Mouse (Mus musculus): ENCODE measurements at regions not wholly inside any gene's neighbourhood (a gene's known extent, or its start where the extent isn't known, plus 50 kb on each side); places are given as distances from the start of the nearest gene placed in this dataset.

GRCm38 (mm10) chr12:52409221-52409620, 94.6 kb upstream of the Arhgap5 start:
- Histone ChIP-seq H3K4me2 (no peak overlapping the region), H3K4me1 (peaks cover 7% of the 10 kb centered on the region; the same call in 1 of the 2 replicates), H3K9ac (no peak overlapping the region), H3K27ac (no peak overlapping the region), H3K36me3 (replicated peaks) (no peaks in the 10 kb centered on the region), H3K9me3 (no peaks in the 10 kb centered on the region), H3K4me3 (no peak overlapping the region), H3K27me3 (replicated peaks) (no peaks in the 10 kb centered on the region)
- WGBS, result 87% methylated on average over 3 of the region's 3 CpGs
- no peak for ATAC-seq (replicated peaks)

- WGBS, result 79% methylated on average over 4 of the region's 4 CpGs
- peaks cover 7% of the 10 kb centered on the region; the same call in 1 of the 2 replicates for H3K4me1 ChIP-seq
- no peak overlapping the region for H3K9ac ChIP-seq
- no peaks in the 10 kb centered on the region for H3K36me3 ChIP-seq (replicated peaks)
- no peak overlapping the region for H3K4me2 ChIP-seq
- ATAC-seq (replicated peaks), result no peak
- H3K27me3 ChIP-seq (replicated peaks), result no peaks in the 10 kb centered on the region
- H3K4me3 ChIP-seq, result no peak overlapping the region
- H3K9me3 ChIP-seq, result no peaks in the 10 kb centered on the region
- H3K27ac ChIP-seq, result no peak overlapping the region
Observed at GRCm38 (mm10) chr12:52412172-52412571, 91.6 kb upstream of the Arhgap5 start.

GRCm38 (mm10) chr12:52413046-52413473, 90.7 kb upstream of the Arhgap5 start:
- H3K36me3 ChIP-seq (replicated peaks), result no peaks in the 10 kb centered on the region
- H3K4me3 ChIP-seq, result no peak overlapping the region
- ATAC-seq (replicated peaks), result 0 out of 2 replicates have a peak, but pooled peaks have one; percentile 45
- no peak overlapping the region for H3K4me2 ChIP-seq
- H3K4me1 ChIP-seq, result peaks cover 7% of the 10 kb centered on the region; the same call in 1 of the 2 replicates
- WGBS, result 13% methylated on average over 8 of the region's 8 CpGs
- H3K27me3 ChIP-seq (replicated peaks), result no peaks in the 10 kb centered on the region
- H3K27ac ChIP-seq, result no peak overlapping the region
- H3K9me3 ChIP-seq, result no peaks in the 10 kb centered on the region
- no peak overlapping the region for H3K9ac ChIP-seq

GRCm38 (mm10) chr12:52422729-52423128, 81.0 kb upstream of the Arhgap5 start:
- H3K9ac ChIP-seq, result no peak overlapping the region
- no peaks in the 10 kb centered on the region for H3K27me3 ChIP-seq (replicated peaks)
- WGBS, result 91% methylated on average over 1 of the region's 1 CpGs
- H3K4me2 ChIP-seq, result no peak overlapping the region
- no peak for ATAC-seq (replicated peaks)
- no peaks in the 10 kb centered on the region for H3K9me3 ChIP-seq
- no peaks in the 10 kb centered on the region for H3K4me1 ChIP-seq
- H3K4me3 ChIP-seq, result no peak overlapping the region
- H3K27ac ChIP-seq, result no peak overlapping the region
- no peaks in the 10 kb centered on the region for H3K36me3 ChIP-seq (replicated peaks)

GRCm38 (mm10) chr12:52424336-52425034, 79.3 kb upstream of the Arhgap5 start:
- Histone ChIP-seq H3K4me2 (no peak overlapping the region), H3K4me1 (no peaks in the 10 kb centered on the region), H3K27ac (no peak overlapping the region), H3K9ac (no peak overlapping the region), H3K4me3 (no peak overlapping the region), H3K9me3 (no peaks in the 10 kb centered on the region), H3K36me3 (replicated peaks) (no peaks in the 10 kb centered on the region), H3K27me3 (replicated peaks) (no peaks in the 10 kb centered on the region)
- 87% methylated on average over 3 of the region's 3 CpGs for WGBS
- no peak for ATAC-seq (replicated peaks)

GRCm38 (mm10) chr12:52429935-52430334, 73.8 kb upstream of the Arhgap5 start:
- no peak overlapping the region for H3K9ac ChIP-seq
- no peak overlapping the region for H3K4me2 ChIP-seq
- H3K4me1 ChIP-seq, result peaks cover 3% of the 10 kb centered on the region; the same call in 1 of the 2 replicates
- WGBS, result 68% methylated on average over 5 of the region's 5 CpGs
- no peak for ATAC-seq (replicated peaks)
- no peak overlapping the region for H3K27ac ChIP-seq
- no peaks in the 10 kb centered on the region for H3K9me3 ChIP-seq
- no peak overlapping the region for H3K4me3 ChIP-seq
- no peaks in the 10 kb centered on the region for H3K27me3 ChIP-seq (replicated peaks)
- no peaks in the 10 kb centered on the region for H3K36me3 ChIP-seq (replicated peaks)

- H3K27ac ChIP-seq, result no peak overlapping the region
- no peak overlapping the region for H3K4me3 ChIP-seq
- H3K27me3 ChIP-seq (replicated peaks), result no peaks in the 10 kb centered on the region
- 85% methylated on average over 3 of the region's 3 CpGs for WGBS
- H3K4me2 ChIP-seq, result no peak overlapping the region
- no peak for ATAC-seq (replicated peaks)
- H3K9me3 ChIP-seq, result no peaks in the 10 kb centered on the region
- no peaks in the 10 kb centered on the region for H3K36me3 ChIP-seq (replicated peaks)
- no peak overlapping the region for H3K9ac ChIP-seq
- peaks cover 7% of the 10 kb centered on the region; the same call in 1 of the 2 replicates for H3K4me1 ChIP-seq
Observed at GRCm38 (mm10) chr12:52431933-52432332, 71.8 kb upstream of the Arhgap5 start.

- H3K4me3 ChIP-seq, result no peak overlapping the region
- no peak overlapping the region for H3K4me2 ChIP-seq
- H3K27ac ChIP-seq, result no peak overlapping the region
- no peaks in the 10 kb centered on the region for H3K9me3 ChIP-seq
- H3K27me3 ChIP-seq (replicated peaks), result no peaks in the 10 kb centered on the region
- H3K4me1 ChIP-seq, result peaks cover 7% of the 10 kb centered on the region; the same call in 1 of the 2 replicates
- no peaks in the 10 kb centered on the region for H3K36me3 ChIP-seq (replicated peaks)
- no peak overlapping the region for H3K9ac ChIP-seq
- no peak for ATAC-seq (replicated peaks)
- 86% methylated on average over 2 of the region's 2 CpGs for WGBS
Observed at GRCm38 (mm10) chr12:52434021-52434420, 69.8 kb upstream of the Arhgap5 start.

GRCm38 (mm10) chr12:52435321-52435720, 68.5 kb upstream of the Arhgap5 start:
- Histone ChIP-seq H3K4me2 (peak overlapping the region; percentile 30), H3K36me3 (replicated peaks) (no peaks in the 10 kb centered on the region), H3K27me3 (replicated peaks) (no peaks in the 10 kb centered on the region), H3K4me3 (no peak overlapping the region), H3K9ac (no peak overlapping the region), H3K4me1 (peaks cover 7% of the 10 kb centered on the region; the same call in 1 of the 2 replicates), H3K27ac (no peak overlapping the region), H3K9me3 (no peaks in the 10 kb centered on the region)
- 42% methylated on average over 5 of the region's 5 CpGs for WGBS
- ATAC-seq (replicated peaks), result peak; percentile 65

GRCm38 (mm10) chr12:52435795-52436211, 68.0 kb upstream of the Arhgap5 start:
- Histone ChIP-seq H3K9me3 (no peaks in the 10 kb centered on the region), H3K27ac (peak overlapping the region; percentile 49), H3K27me3 (replicated peaks) (no peaks in the 10 kb centered on the region), H3K4me3 (no peak overlapping the region), H3K4me1 (peaks cover 7% of the 10 kb centered on the region; the same call in 1 of the 2 replicates), H3K9ac (no peak overlapping the region), H3K36me3 (replicated peaks) (no peaks in the 10 kb centered on the region), H3K4me2 (peak overlapping the region; percentile 30)
- ATAC-seq (replicated peaks), result peak; percentile 74
- WGBS, result 30% methylated on average over 16 of the region's 16 CpGs

- peaks cover 7% of the 10 kb centered on the region; the same call in 1 of the 2 replicates for H3K4me1 ChIP-seq
- no peak overlapping the region for H3K27ac ChIP-seq
- no peak for ATAC-seq (replicated peaks)
- H3K27me3 ChIP-seq (replicated peaks), result no peaks in the 10 kb centered on the region
- no peaks in the 10 kb centered on the region for H3K9me3 ChIP-seq
- 95% methylated on average over 4 of the region's 4 CpGs for WGBS
- no peak overlapping the region for H3K4me3 ChIP-seq
- H3K4me2 ChIP-seq, result no peak overlapping the region
- H3K9ac ChIP-seq, result no peak overlapping the region
- no peaks in the 10 kb centered on the region for H3K36me3 ChIP-seq (replicated peaks)
Observed at GRCm38 (mm10) chr12:52436941-52437340, 66.8 kb upstream of the Arhgap5 start.

GRCm38 (mm10) chr12:52439241-52439640, 64.5 kb upstream of the Arhgap5 start:
- Histone ChIP-seq H3K27ac (no peak overlapping the region), H3K9me3 (no peaks in the 10 kb centered on the region), H3K27me3 (replicated peaks) (no peaks in the 10 kb centered on the region), H3K4me2 (no peak overlapping the region), H3K36me3 (replicated peaks) (no peaks in the 10 kb centered on the region), H3K9ac (no peak overlapping the region), H3K4me3 (no peak overlapping the region), H3K4me1 (peaks cover 7% of the 10 kb centered on the region; the same call in 1 of the 2 replicates)
- no peak for ATAC-seq (replicated peaks)
- 76% methylated on average over 1 of the region's 1 CpGs for WGBS

GRCm38 (mm10) chr12:52440868-52441365, 62.9 kb upstream of the Arhgap5 start:
- H3K4me1 ChIP-seq, result no peaks in the 10 kb centered on the region; the same call in 1 of the 2 replicates
- H3K4me2 ChIP-seq, result no peak overlapping the region
- H3K27me3 ChIP-seq (replicated peaks), result no peaks in the 10 kb centered on the region
- H3K27ac ChIP-seq, result no peak overlapping the region
- ATAC-seq (replicated peaks), result no peak
- H3K36me3 ChIP-seq (replicated peaks), result no peaks in the 10 kb centered on the region
- H3K9ac ChIP-seq, result no peak overlapping the region
- no peaks in the 10 kb centered on the region for H3K9me3 ChIP-seq
- no peak overlapping the region for H3K4me3 ChIP-seq
- WGBS, result 72% methylated on average over 7 of the region's 7 CpGs

All from midbrain, embryonic 15.5 days (tissue).